Mouse (Mus musculus): Measurements from ENCODE around the gene Sec31a. TPM values are rescaled to one million over a fixed set of nuclear protein-coding genes. Genes with fewer than 3 reads are reported as not detected.

Gene Sec31a
- total RNA-seq, 2 experiments from 2014 or later, result 108 to 112 TPM

- intact Hi-C loops (cut with DNase I), result no loop called here
- no peak for DNase-seq (ENCODE audit: low spot score in 2 of 2)
Observed at GRCm38 (mm10) chr5:100360296-100360695, 55.7 kb downstream of the Sec31a start.

DNA sequence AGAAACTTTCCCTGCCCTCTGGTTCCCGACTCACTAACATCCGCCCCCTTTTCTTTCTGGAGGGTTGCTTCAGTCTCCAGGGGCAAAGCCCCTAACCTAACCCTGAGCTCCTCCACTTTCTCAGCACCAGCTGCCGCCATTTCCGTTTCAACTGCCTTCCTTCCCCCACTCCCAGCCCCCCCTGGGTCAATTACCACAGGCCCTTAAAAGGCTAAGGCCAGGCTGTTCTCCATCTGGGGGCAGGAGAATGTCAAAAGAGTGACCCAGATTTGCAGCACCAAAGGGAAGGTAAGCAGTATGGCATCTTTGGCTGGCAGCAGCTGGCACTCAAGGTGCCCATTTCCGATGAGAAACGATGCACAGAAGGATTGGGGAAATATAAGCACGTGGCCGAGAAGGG is 57.7 kb downstream of the Sec31a start:
- DNase-seq (ENCODE audit: low spot score in 2 of 2), result no peak
- intact Hi-C loops (cut with DNase I), result no loop called here

DNA sequence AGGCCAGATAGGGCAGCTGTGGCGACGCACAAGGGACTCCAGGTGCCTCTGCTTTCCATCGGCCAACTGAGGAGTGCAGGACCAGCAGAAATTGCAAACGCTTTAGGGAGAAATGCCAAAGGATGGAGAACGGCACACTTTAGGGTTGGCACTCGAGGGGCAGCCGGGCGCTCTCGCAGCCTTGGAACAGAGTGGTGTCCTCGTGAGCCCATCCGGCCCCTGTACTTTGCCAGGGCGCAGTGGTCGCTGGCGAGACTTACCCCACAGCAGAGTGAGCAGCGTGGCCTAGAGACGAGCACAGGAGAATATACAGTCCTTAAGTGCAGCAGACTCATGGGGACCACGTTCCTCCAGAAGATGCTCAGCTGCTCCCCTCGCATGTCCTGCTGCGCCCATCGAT is 61.4 kb downstream of the Sec31a start:
- intact Hi-C loops (cut with DNase I), result no loop called here
- no peak for DNase-seq (ENCODE audit: low spot score in 2 of 2)

DNA sequence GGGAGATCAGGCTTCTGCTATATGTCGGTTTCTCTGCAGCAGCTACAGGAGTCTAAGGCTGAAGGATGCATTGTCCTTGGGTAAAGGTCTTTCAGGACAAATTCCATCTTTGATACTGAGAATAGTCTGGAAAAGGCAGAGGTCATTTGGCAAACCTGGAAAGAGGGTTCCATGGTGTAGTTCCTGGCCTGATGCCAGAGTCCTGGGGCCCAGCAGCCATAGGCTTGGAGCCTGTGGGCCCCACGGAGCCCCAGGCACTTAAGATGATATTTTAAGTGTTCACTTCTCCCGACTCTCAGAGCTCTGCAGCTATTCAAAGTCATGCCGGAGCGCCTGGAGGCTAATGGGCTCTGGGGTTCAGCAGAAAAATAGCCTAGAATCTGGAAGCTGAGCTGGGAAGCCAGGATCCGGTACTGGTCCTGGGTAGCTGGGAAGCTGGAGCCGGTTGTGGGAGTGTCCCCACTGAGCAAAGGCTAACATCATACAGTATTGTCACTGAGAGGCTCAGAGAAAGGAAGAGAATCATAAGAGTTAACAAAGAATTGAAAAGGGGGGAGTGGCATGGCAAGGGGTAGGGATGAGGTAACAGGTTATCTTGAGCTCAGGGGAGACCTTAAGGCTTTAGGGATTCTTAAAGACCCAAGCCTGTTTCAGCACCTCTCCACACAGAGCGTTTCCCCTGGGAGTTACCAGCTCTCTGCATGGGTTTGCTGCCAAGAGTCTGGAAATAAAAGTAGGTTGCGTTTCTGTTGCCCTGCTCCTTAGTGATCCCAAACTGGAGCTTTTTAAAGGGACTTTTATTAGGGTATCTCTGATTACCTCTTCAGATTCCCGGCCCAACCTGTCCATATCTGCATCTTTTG is 62.8 kb downstream of the Sec31a start:
- DNase-seq (ENCODE audit: low spot score in 2 of 2), result peak in 1 of 2 experiments; percentile 27
- intact Hi-C loops (cut with DNase I), result no loop called here

- intact Hi-C loops (cut with DNase I), result no loop called here
- no peak for DNase-seq (ENCODE audit: low spot score in 2 of 2)
Observed at GRCm38 (mm10) chr5:100350907-100351456, 65.1 kb downstream of the Sec31a start.

- peak in 1 of 2 experiments; percentile 34 for DNase-seq (ENCODE audit: low spot score in 2 of 2)
- intact Hi-C loops (cut with DNase I), result no loop called here
Observed at GRCm38 (mm10) chr5:100349287-100350215, 66.5 kb downstream of the Sec31a start.

- intact Hi-C loops (cut with DNase I), result no loop called here
- DNase-seq (ENCODE audit: low spot score in 2 of 2), result no peak
Observed at GRCm38 (mm10) chr5:100345118-100345517, 70.9 kb downstream of the Sec31a start.

GRCm38 (mm10) chr5:100343087-100343486 is 72.9 kb downstream of the Sec31a start:
- DNase-seq (ENCODE audit: low spot score in 2 of 2), result no peak
- intact Hi-C loops (cut with DNase I), result no loop called here

DNA sequence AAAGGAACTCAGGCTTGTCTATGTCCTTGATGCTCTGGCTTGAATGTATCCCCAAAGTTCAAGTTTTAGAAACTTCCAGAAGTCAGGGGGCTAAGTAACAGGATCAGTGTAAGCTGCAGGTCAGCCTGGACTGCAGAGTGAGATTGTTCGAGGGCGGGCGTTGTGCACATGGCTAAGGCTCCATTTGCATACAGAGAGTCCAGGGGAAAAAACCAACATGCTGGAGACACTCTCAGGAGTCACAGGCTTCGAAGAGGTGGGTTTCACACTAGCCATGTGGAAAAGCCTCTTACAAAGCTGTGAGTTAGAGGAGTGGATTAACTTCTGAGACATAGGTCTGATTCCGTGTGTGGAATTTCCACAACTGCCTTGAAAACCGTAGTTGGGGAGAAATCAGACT is 73.6 kb downstream of the Sec31a start:
- DNase-seq (ENCODE audit: low spot score in 2 of 2), result no peak
- intact Hi-C loops (cut with DNase I), result no loop called here

GRCm38 (mm10) chr5:100341042-100341441 is 75.0 kb downstream of the Sec31a start:
- intact Hi-C loops (cut with DNase I), result no loop called here
- DNase-seq (ENCODE audit: low spot score in 2 of 2), result no peak

DNA sequence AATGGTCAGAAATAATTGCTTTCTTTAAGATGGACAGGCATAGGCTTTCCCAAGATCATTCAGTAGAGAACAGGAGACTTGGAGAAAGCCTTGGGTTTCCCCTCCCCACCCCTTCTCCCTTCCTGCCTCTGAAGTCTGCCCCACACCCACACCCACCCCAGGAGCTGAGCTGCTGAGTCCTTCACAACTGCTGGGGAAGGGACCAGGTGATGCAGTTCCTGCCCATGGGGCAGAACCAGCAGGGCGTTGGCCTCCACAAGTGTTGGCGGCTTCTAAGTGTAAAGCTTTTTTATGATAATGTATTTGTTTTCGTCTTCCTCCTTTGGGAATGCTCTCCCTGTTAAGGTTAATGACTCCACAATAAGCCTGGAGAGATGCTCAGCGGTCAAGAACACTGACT is 78.2 kb downstream of the Sec31a start:
- intact Hi-C loops (cut with DNase I), result no loop called here
- no peak for DNase-seq (ENCODE audit: low spot score in 2 of 2)

GRCm38 (mm10) chr5:100336876-100337275 is 79.2 kb downstream of the Sec31a start:
- intact Hi-C loops (cut with DNase I), result no loop called here
- DNase-seq (ENCODE audit: low spot score in 2 of 2), result no peak

DNA sequence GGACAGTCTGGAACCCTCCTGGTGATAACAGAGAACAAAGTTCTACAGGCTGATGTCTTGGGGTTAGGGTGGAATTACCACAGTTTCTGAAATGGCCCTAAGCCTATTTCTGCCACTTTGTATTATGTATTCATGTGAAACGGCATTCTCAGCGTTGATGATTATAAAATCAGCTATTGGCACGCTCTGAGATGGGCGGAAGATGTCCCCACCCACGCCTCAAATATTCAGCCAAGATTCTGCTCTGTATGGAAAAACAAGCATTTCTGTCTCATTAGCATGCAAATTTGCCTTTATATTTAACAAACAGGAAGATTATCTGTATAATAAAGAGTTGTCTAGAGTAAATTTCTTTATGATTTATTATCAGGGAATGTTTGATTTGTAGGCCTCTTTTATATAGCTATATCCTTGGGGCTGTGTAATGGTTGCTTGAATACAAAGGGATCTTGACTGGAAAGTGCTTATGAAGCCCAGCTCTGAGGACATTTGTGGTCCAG is 80.4 kb downstream of the Sec31a start:
- intact Hi-C loops (cut with DNase I), result no loop called here
- DNase-seq (ENCODE audit: low spot score in 2 of 2), result peak; percentile 27 to 30

- intact Hi-C loops (cut with DNase I), result no loop called here
- no peak for DNase-seq (ENCODE audit: low spot score in 2 of 2)
Observed at GRCm38 (mm10) chr5:100334686-100335085, 81.3 kb downstream of the Sec31a start.

DNA sequence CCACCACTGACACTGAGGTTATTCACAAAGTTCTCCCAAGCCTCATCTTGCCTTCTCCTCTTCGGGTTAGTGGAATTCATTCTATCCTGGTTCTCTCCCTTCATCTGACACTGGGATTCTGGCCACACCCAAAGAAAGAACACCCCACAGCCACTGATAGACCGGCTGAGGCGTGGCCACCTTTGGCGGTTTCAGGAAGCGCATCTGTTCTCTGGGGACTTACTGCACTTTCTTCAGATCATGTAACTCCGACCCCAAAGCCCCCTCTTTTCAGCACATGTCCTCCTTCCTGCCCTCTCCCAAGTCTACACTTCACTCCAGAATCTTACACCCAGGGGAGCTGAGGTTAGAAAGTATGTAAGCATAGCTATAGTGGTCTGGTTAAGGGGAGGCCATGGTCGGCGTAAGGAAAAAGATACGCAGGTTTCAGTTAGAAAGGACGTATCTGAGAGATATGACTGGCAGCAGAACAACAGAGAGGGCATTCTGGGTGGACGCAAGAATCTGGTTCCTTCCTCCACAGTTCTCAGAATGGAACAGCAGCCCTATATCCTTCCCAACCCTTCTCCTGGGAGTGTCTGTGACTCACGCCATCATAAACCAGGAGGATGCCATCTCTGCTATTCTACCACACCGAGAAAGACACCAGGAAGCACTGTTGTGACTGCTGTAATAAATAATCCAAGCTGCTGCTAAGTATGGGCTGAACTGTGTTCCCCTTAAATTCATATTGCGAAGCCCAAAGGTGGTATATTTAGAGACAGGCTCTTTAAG is 82.2 kb downstream of the Sec31a start:
- DNase-seq (ENCODE audit: low spot score in 2 of 2), result no peak
- intact Hi-C loops (cut with DNase I), result no loop called here

GRCm38 (mm10) chr5:100332300-100333004 is 83.6 kb downstream of the Sec31a start:
- intact Hi-C loops (cut with DNase I), result no loop called here

DNA sequence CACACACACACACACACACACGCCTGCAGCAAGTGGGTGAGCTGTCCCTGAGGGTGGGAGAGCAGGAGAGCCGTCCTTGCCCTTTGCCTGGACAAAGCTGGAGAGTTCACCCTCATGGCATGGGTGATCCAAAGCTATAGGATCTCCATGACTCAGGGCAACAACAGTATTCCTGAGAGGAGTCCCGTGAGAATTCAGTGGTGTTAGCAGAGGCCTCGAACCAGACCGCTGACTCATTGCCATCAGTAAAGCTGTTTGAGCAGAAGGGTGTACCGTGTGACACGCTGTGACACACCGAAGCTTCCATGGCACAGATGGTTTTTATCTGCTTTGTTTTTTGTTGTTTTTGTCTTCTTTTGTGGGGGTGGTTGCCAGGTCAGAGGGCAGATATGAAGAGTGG is 84.4 kb downstream of the Sec31a start:
- no peak for DNase-seq (ENCODE audit: low spot score in 2 of 2)
- intact Hi-C loops (cut with DNase I), result no loop called here

More at GRCm38 (mm10) chr5:100332300-100333004, 83.6 kb downstream of the Sec31a start:
- no peak for DNase-seq (ENCODE audit: low spot score in 2 of 2)

DNA sequence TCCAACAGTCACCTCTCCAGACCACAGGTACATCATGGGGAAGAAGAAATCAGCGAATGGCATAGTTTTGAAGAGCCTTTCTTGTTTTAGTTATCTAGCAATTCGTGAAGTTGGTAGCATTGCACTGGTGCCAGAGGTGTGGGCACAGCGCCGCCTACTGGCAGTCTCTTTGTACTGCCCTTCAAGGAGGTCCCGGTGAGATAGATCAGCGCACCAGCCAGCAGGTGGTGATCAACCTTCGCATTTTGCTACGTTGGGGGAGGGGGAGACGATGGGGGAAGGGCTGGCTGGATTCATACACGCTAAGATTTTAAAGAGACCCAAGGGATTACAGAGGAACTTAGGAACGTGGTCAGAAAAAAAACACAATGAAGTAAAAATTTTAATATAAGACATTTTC is 94.0 kb downstream of the Sec31a start:
- intact Hi-C loops (cut with DNase I), result loop anchor here (2.0 kb wide), 1 partner anchor 251 kb away; no protein-coding TSS in a partner anchor
- DNase-seq (ENCODE audit: low spot score in 2 of 2), result peak; percentile 87 to 92
